Mouse (Mus musculus): ENCODE results near the gene Ttc27.
"Not testable (repeated sequence)": the region's sequence is repeated elsewhere in the genome, so short reads cannot be mapped to it uniquely, and the experiment has no call there.

Gene Ttc27

GRCm38 (mm10) chr17:74717618-74718151, at the start of gene Ttc27:
Gene Ttc27 (plus strand): TSS chr17:74717732.
- DNase-seq: peak; percentile 98 to 99

- no peak for DNase-seq
These were observed 49.5 kb upstream of the Ttc27 start for GRCm38 (mm10) chr17:74668010-74668409.

DNA sequence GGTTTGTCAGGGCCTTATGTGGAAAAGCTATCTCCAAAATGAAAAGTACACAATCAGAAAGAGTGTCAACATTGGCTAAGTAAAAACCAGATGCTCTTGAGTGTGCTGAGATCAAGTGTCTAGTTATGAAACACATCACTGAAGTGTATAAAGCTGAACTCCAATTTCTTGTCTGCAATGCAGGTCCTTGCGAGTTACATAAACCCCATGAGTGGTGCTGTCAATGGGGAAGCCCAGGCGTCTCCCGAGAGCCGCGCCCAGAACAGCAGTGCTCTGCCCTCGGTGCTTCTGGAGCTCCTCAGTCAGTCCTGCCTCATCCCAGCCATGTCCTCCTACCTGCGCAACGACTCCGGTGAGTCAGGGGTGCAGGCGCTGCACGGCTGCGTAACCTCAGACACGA, 47.5 kb upstream of the Ttc27 start:
- DNase-seq: no peak

GRCm38 (mm10) chr17:74672446-74672845, 45.1 kb upstream of the Ttc27 start:
- DNase-seq: no peak

- peak; percentile 61 to 66 for DNase-seq
These were observed 44.3 kb upstream of the Ttc27 start for GRCm38 (mm10) chr17:74673251-74673650.

DNA sequence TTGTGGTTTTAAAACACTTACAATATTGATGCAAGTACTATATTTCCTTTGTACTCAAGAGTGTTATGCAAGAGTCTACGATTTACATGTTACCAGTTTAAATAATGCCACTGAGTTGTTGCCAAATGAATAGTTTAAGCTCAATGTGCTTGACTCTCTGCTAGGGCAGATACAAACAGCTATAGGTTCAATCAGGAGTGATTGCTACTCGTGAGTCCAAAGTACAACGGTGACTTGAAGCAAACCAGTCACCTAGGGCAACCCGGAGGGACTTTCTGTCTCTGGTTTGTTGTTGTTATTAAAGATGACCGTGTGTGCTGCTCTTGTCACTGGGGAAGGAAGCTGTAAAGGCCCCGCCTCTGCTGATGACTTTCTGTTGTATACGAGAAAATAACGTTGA, 39.5 kb upstream of the Ttc27 start:
- DNase-seq: no peak

- no peak for DNase-seq
These were observed 32.6 kb upstream of the Ttc27 start for GRCm38 (mm10) chr17:74684927-74685326.

GRCm38 (mm10) chr17:74688555-74688954, 29.0 kb upstream of the Ttc27 start:
- DNase-seq: no peak

DNA sequence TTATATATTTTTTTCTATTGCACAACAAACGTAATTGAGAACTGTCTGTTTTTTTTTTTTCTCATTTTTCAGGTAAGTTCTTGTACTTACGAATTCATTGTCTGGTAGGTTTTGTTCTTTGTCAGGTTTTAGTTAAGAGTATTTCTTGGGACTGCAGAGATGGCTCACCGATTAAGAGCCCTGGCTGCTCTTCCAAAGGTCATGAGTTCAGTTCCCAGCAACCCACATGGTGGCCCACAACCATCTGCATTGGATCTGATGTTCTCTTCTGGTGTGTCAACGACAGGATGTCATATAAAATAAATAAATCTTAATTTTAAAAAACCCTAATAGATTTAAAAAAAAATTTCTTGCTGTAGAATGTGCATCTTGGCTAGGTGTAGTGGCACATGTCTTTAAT, 28.1 kb upstream of the Ttc27 start:
- DNase-seq: no peak

- not testable (repeated sequence) for DNase-seq
These were observed 15.9 kb upstream of the Ttc27 start for GRCm38 (mm10) chr17:74701661-74702060.

- no peak for DNase-seq
These were observed 12.1 kb upstream of the Ttc27 start for GRCm38 (mm10) chr17:74705480-74705879.

DNA sequence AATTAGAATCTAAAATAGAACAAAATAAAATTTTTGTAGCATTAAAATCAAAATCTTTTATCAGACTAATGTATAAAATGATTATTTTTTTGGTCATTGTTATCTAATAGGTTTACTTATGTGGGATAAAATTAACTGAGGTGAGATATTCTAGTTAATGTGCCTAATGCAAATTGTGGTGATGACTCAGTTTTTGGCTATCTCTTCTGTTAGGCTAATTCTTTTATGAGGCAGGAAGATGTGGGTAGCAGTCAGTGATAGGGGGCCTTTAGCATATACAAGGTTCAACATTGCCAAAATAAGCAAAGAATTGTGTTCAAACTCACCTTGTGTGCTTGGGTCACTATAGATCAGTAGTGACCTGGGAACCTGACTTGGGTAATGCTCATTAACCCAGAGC, 10.9 kb upstream of the Ttc27 start:
- DNase-seq: no peak

- DNase-seq: no peak
These were observed 9.8 kb upstream of the Ttc27 start for GRCm38 (mm10) chr17:74707637-74708152.

- DNase-seq: no peak
These were observed 6.8 kb upstream of the Ttc27 start for GRCm38 (mm10) chr17:74710731-74711130.

DNA sequence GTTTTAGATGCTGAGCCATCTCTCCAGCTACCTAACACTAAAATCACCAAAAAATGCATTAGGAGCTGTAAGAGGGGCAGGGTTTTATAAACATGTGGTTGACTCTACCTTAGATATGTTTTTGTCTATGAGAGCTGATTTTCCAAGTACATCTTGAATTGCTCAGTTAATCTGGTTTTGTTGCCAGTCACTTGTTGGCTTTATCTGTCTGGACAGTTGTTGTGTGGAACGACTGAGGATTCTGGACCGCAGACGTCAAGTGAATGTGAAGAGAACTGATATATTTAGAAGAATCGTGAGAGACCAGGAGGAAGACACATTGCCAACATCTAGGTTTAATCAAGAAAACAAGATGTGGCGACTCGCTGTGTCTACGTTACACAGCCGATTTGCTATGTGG, 5.9 kb upstream of the Ttc27 start:
- DNase-seq: no peak

GRCm38 (mm10) chr17:74715128-74715527, 2.4 kb upstream of the Ttc27 start:
- no peak for DNase-seq

DNA sequence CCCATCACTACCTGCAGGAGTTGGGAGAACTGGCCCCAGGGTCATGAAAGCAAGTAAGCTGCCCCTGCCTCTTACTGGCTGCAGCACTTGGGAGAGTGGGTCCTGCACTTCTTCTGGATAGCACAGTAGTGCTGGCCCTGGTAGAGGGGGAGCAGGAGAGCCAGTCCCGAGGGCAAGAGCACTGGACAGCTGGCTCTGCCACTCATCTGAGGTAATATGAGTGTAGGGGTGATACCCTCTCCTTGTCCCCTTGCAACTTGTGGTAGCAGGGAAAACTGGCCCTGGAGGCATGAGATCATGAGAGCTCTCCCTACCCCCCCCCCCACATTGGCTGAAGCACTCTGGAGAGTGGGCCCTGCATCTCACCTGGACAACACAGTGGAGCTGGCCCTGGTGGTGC, 1.8 kb upstream of the Ttc27 start:
- DNase-seq: no peak

DNA sequence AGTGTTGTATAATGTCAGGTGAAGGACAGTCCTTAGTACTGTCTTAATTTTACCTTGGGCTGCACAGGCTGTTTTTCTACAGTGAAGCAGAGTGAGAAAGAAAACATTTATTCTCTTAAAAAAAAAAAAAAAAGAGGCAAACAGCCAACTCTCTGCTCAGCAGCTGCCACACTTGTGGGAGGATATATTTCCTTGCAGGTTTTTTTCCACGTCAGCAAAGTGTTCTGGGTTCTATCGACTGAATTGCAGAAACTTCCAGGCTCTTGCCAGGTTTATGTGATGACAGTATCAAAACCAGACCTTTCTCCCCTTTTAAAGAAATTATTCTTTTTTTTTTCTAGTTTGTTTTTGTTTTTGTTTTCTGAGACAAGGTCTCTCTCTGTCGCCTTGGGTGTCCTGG, 889 bp upstream of the Ttc27 start:
- DNase-seq: no peak

GRCm38 (mm10) chr17:74717091-74717617, 378 bp upstream of the Ttc27 start:
- DNase-seq: no peak

DNA sequence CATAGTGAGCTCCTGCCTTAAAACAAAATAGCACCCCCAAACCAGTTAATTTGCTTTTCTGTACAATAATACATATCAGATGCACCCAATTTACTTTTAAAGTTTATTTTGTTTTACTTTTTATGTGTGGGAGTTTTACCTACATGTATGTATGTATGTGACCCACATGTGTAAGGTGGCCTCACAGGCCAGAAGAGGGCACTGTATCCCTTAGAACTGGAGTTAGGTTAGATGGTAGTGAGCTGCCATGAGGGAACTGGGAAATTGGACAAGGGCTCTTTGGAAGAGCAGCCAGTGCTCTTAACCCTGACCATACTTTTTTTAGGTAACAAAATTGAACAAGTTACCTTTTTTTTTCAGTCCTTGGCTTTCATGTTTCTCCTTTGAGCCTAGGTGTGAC, 15.3 kb downstream of the Ttc27 start:
- peak; percentile 8 for DNase-seq

DNA sequence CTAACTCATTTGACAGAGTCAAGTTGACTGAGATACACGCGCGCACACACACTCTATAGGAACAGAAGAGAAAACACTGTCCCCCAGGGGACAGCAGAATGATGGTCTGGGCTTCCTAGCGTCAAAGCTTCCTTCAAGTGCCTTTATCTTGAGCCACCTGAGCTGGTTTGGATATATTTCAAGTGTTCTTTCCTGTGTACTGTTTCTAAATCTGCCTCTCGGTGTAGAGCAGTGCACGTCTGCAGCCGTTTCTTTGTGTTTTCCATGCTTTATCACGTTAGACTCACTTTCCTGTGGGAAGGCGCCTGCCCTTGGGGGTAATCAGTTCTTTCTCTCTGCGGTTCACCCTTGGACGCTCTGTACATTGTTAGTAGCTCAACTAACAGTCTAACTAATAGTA, 17.9 kb downstream of the Ttc27 start:
- no peak for DNase-seq

- no peak for DNase-seq
These were observed 32.1 kb downstream of the Ttc27 start for GRCm38 (mm10) chr17:74749659-74750058.

DNA sequence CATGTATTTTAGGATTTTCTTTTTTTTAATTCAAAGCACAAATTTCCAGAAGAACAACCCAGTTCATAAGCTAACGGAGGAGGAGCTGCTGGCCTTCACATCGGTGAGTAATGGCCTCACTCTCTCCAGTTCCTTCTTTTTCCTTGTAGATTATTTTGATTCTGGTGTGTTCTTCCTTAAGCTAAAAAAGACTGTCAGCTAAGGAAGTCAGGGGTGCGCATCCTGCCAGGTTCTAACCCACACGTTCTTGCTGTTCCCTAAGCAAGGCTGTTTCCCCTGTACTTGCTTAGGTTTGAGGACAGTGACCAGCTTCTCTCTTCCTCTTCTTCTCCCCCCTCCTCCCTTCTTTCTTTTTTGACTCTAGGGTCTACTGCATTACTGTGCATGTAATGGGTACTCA, 33.5 kb downstream of the Ttc27 start:
- DNase-seq: no peak

DNA sequence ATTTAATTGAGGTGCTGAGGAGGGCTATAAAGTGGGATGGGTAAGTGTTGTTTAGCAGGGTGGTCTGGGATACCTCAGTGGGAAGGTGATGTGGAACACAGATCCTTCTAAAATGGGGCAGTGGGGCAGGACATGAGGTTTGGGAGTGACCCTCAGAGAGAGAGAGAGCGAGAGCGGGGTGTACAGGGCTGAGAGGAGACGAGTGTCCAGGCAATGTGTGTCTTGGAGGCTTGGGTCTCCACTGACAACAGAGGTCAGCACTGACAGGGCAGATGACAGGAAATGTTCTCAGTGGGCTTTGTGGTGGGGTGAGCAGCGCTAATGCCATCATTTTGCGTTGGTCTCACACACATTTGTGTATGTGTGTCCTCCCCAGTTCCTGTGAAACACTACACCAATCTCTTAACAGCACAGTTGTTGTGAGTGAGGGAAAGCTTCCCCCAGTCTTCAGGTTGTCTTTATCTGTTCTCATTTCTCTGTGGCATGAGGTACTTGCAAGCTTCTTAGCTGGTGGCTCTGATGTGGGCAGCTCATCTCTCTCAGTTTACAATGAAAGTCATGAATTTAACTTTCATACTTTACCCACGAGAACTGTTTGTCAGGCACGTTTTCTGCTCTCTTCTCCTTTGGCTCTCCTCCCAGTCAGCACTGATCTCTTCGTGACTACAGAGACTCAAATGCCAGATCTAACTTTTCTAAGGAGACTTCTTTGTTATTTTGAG, 35.5 kb downstream of the Ttc27 start:
- no peak for DNase-seq

All from cerebellum, postnatal 14 days (tissue).